Mouse (Mus musculus) small intestine, adult 2 months (tissue): Measurements from ENCODE around the gene Gm7102.

Source experiments
- CTCF ChIP-seq: fragments of 200-500 bp; IDR thresholded peaks from 2 replicates; pipeline ENCODE4 v1.5.1; 2012; ENCODE audit warnings: low read depth, mild to moderate bottlenecking, control low read depth, inconsistent platforms, low read length, moderate library complexity, mixed read lengths; ENCODE audit not compliant: insufficient replicate concordance, insufficient read length; ENCODE audit errors: extremely low read depth
- POLR2A ChIP-seq: fragments of 200-500 bp; IDR thresholded peaks from 2 replicates; pipeline ENCODE4 v1.6.1; 2012; ENCODE audit warnings: low read depth, mild to moderate bottlenecking, control low read depth, inconsistent platforms, low read length, moderate library complexity

DNA sequence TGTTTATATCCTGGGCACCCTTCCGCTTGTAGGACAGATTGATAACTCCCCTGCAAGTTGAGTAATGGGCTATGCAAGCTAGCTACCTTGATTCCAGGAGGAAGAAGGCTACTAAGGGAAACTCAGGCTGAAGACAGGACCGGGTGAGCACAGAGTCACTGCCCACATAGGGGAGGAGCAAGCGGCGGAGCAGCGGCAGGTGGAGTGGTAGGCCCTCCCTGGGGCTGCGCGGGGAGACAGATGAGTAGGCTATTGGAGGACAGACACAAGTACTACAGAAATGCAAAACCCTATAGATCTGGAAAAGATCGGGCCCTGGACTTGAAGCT is 24.8 kb downstream of the Gm7102 start:
- TF ChIP-seq CTCF: no peak
- TF ChIP-seq POLR2A: no peak
